Mouse (Mus musculus): ENCODE results near the gene Ppfia4. TPM values are rescaled to one million over a fixed set of nuclear protein-coding genes. Genes with fewer than 3 reads are reported as not detected.
A peak's percentile ranks its signal among the peaks of the same experiment; 100 is the strongest.

The Ppfia4 gene
- polyA plus RNA-seq, 1 experiment: 8.8 TPM

GRCm38 (mm10) chr1:134326841-134327346, 5.8 kb downstream of the Ppfia4 start:
- Histone ChIP-seq H3K27ac (ENCODE audit: insufficient read depth, low read length) (no peak overlapping the region), H3K9me3 (replicated peaks; ENCODE audit: control insufficient read depth, insufficient read depth, low read length, poor library complexity, severe bottlenecking) (no peaks in the 10 kb centered on the region), H3K4me3 (ENCODE audit: low read depth, low read length) (peak overlapping the region; percentile 57), H3K9ac (ENCODE audit: low read depth, poor library complexity, severe bottlenecking) (no peak overlapping the region), H3K4me1 (ENCODE audit: control insufficient read depth, insufficient read depth, low read length) (no peaks in the 10 kb centered on the region), H3K36me3 (ENCODE audit: control insufficient read depth, insufficient read depth, low read length, poor library complexity, severe bottlenecking) (no peaks in the 10 kb centered on the region), H3K27me3 (ENCODE audit: control insufficient read depth, insufficient read depth, low read length, poor library complexity, severe bottlenecking) (no peaks in the 10 kb centered on the region)
- TF ChIP-seq CTCF (IDR thresholded peaks at IDR 0.05; ENCODE audit: low read depth, low read length): no peak
- no peak for TF ChIP-seq EP300 (IDR thresholded peaks at IDR 0.05; ENCODE audit: insufficient read depth, low read depth, low read length)
- no peak for TF ChIP-seq POLR2A (IDR thresholded peaks at IDR 0.05; ENCODE audit: insufficient read depth, low read length)

DNA sequence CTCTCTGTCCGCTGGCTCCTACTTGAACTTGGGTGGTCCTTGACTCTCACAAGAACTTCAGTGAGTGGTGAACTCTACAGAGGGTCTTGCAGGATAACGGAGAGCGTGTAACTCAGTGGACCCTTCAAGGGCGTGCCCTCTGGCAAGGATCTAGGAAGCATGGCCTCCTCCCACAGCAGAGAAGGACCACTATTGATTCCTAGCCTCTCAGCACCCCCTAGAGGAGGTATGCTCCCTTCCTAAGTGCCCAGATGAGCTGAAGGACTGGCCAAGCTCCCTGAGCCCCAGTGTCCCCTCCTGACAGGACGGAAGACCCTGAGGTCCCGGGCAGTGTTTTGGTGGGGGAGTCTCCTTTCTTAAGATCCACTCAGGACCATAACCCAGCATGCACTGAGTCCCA, 10.1 kb downstream of the Ppfia4 start:
- Histone ChIP-seq H3K27me3 (ENCODE audit: control insufficient read depth, insufficient read depth, low read length, poor library complexity, severe bottlenecking) (no peaks in the 10 kb centered on the region), H3K9me3 (replicated peaks; ENCODE audit: control insufficient read depth, insufficient read depth, low read length, poor library complexity, severe bottlenecking) (no peaks in the 10 kb centered on the region), H3K36me3 (ENCODE audit: control insufficient read depth, insufficient read depth, low read length, poor library complexity, severe bottlenecking) (no peaks in the 10 kb centered on the region), H3K9ac (ENCODE audit: low read depth, poor library complexity, severe bottlenecking) (no peak overlapping the region), H3K4me1 (ENCODE audit: control insufficient read depth, insufficient read depth, low read length) (no peaks in the 10 kb centered on the region), H3K4me3 (ENCODE audit: low read depth, low read length) (no peak overlapping the region), H3K27ac (ENCODE audit: insufficient read depth, low read length) (no peak overlapping the region)
- TF ChIP-seq POLR2A (IDR thresholded peaks at IDR 0.05; ENCODE audit: insufficient read depth, low read length): no peak
- no peak for TF ChIP-seq EP300 (IDR thresholded peaks at IDR 0.05; ENCODE audit: insufficient read depth, low read depth, low read length)
- peak; percentile 15 for TF ChIP-seq CTCF (IDR thresholded peaks at IDR 0.05; ENCODE audit: low read depth, low read length)

DNA sequence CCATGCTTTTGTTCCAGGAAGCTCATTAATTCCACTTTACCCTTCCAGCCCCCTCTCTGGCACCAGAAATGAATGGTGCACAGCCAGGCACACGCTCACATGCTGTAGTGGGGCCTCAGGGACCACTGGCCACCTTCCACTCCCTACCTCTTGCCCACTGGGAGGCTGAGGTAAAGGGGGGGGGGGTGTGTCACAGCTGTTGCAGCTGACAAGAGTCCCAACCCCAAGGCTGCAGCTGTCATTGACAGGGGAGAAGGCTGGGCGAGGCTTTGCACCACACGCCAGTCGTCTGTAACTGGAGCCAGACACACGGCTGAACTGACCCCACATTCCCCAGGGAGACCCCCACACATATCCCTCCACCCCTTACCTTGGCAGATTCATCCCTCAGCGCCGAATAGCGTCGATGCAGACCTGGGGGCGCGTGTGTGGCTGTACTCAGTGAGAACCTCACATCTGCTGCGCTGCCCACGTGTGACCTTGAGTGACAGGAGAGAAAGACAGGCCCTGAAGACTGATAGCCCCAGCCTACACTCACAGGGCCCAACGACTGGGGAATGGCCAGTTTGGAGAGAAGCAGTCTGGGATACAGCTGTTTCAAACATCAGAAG, 11.9 kb downstream of the Ppfia4 start:
- H3K27me3 ChIP-seq (ENCODE audit: control insufficient read depth, insufficient read depth, low read length, poor library complexity, severe bottlenecking): no peaks in the 10 kb centered on the region
- TF ChIP-seq CTCF (IDR thresholded peaks at IDR 0.05; ENCODE audit: low read depth, low read length) (no peak), EP300 (IDR thresholded peaks at IDR 0.05; ENCODE audit: insufficient read depth, low read depth, low read length) (no peak), POLR2A (IDR thresholded peaks at IDR 0.05; ENCODE audit: insufficient read depth, low read length) (no peak)
- H3K9ac ChIP-seq (ENCODE audit: low read depth, poor library complexity, severe bottlenecking): no peak overlapping the region
- H3K4me1 ChIP-seq (ENCODE audit: control insufficient read depth, insufficient read depth, low read length): no peaks in the 10 kb centered on the region
- H3K4me3 ChIP-seq (ENCODE audit: low read depth, low read length): no peak overlapping the region
- H3K27ac ChIP-seq (ENCODE audit: insufficient read depth, low read length): no peak overlapping the region
- no peaks in the 10 kb centered on the region for H3K9me3 ChIP-seq (replicated peaks; ENCODE audit: control insufficient read depth, insufficient read depth, low read length, poor library complexity, severe bottlenecking)
- H3K36me3 ChIP-seq (ENCODE audit: control insufficient read depth, insufficient read depth, low read length, poor library complexity, severe bottlenecking): peaks cover 2% of the 10 kb centered on the region; the same call in 1 of the 2 replicates

GRCm38 (mm10) chr1:134318261-134318660, 14.5 kb downstream of the Ppfia4 start:
- Histone ChIP-seq H3K9ac (ENCODE audit: low read depth, poor library complexity, severe bottlenecking) (no peak overlapping the region), H3K27me3 (ENCODE audit: control insufficient read depth, insufficient read depth, low read length, poor library complexity, severe bottlenecking) (no peaks in the 10 kb centered on the region), H3K4me3 (ENCODE audit: low read depth, low read length) (no peak overlapping the region), H3K9me3 (replicated peaks; ENCODE audit: control insufficient read depth, insufficient read depth, low read length, poor library complexity, severe bottlenecking) (no peaks in the 10 kb centered on the region), H3K4me1 (ENCODE audit: control insufficient read depth, insufficient read depth, low read length) (no peaks in the 10 kb centered on the region), H3K27ac (ENCODE audit: insufficient read depth, low read length) (no peak overlapping the region), H3K36me3 (ENCODE audit: control insufficient read depth, insufficient read depth, low read length, poor library complexity, severe bottlenecking) (peaks cover 2% of the 10 kb centered on the region; the same call in 1 of the 2 replicates)
- no peak for TF ChIP-seq CTCF (IDR thresholded peaks at IDR 0.05; ENCODE audit: low read depth, low read length)
- no peak for TF ChIP-seq POLR2A (IDR thresholded peaks at IDR 0.05; ENCODE audit: insufficient read depth, low read length)
- TF ChIP-seq EP300 (IDR thresholded peaks at IDR 0.05; ENCODE audit: insufficient read depth, low read depth, low read length): no peak

GRCm38 (mm10) chr1:134316361-134316760, 16.4 kb downstream of the Ppfia4 start:
- no peaks in the 10 kb centered on the region for H3K4me1 ChIP-seq (ENCODE audit: control insufficient read depth, insufficient read depth, low read length)
- H3K27me3 ChIP-seq (ENCODE audit: control insufficient read depth, insufficient read depth, low read length, poor library complexity, severe bottlenecking): no peaks in the 10 kb centered on the region
- H3K4me3 ChIP-seq (ENCODE audit: low read depth, low read length): no peak overlapping the region
- H3K27ac ChIP-seq (ENCODE audit: insufficient read depth, low read length): no peak overlapping the region
- no peak overlapping the region for H3K9ac ChIP-seq (ENCODE audit: low read depth, poor library complexity, severe bottlenecking)
- TF ChIP-seq EP300 (IDR thresholded peaks at IDR 0.05; ENCODE audit: insufficient read depth, low read depth, low read length) (no peak), CTCF (IDR thresholded peaks at IDR 0.05; ENCODE audit: low read depth, low read length) (no peak), POLR2A (IDR thresholded peaks at IDR 0.05; ENCODE audit: insufficient read depth, low read length) (no peak)
- peaks cover 4% of the 10 kb centered on the region for H3K36me3 ChIP-seq (ENCODE audit: control insufficient read depth, insufficient read depth, low read length, poor library complexity, severe bottlenecking)
- no peaks in the 10 kb centered on the region for H3K9me3 ChIP-seq (replicated peaks; ENCODE audit: control insufficient read depth, insufficient read depth, low read length, poor library complexity, severe bottlenecking)

DNA sequence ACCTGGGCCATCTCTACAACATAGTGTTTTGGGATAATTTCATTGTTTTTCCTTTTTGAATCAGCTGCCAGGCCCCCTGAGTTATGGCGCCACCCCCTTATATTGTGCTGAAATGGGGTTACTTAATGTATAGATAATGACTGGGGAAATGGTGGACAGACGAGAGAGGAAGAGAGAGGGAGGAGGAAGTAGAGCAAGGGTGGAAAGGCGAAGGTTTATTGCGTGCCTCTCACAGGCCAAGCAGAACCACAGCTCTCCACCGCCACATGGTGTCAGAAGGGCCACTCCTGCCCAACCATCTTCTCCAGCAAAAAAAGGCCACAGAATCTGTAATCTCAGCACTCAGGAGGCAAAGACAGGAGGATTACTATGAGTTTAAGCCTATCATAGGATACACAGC, 17.5 kb downstream of the Ppfia4 start:
- no peak overlapping the region for H3K27ac ChIP-seq (ENCODE audit: insufficient read depth, low read length)
- H3K36me3 ChIP-seq (ENCODE audit: control insufficient read depth, insufficient read depth, low read length, poor library complexity, severe bottlenecking): peaks cover 4% of the 10 kb centered on the region
- no peak for TF ChIP-seq CTCF (IDR thresholded peaks at IDR 0.05; ENCODE audit: low read depth, low read length)
- no peak for TF ChIP-seq POLR2A (IDR thresholded peaks at IDR 0.05; ENCODE audit: insufficient read depth, low read length)
- no peak for TF ChIP-seq EP300 (IDR thresholded peaks at IDR 0.05; ENCODE audit: insufficient read depth, low read depth, low read length)

More for the DNA sequence above, 17.5 kb downstream of the Ppfia4 start:
- Histone ChIP-seq H3K4me1 (ENCODE audit: control insufficient read depth, insufficient read depth, low read length) (no peaks in the 10 kb centered on the region), H3K4me3 (ENCODE audit: low read depth, low read length) (no peak overlapping the region), H3K9me3 (replicated peaks; ENCODE audit: control insufficient read depth, insufficient read depth, low read length, poor library complexity, severe bottlenecking) (no peaks in the 10 kb centered on the region), H3K9ac (ENCODE audit: low read depth, poor library complexity, severe bottlenecking) (no peak overlapping the region), H3K27me3 (ENCODE audit: control insufficient read depth, insufficient read depth, low read length, poor library complexity, severe bottlenecking) (no peaks in the 10 kb centered on the region)
